Mouse (Mus musculus): ENCODE measurements around the gene Mpig6b. TPM values are rescaled to one million over a fixed set of nuclear protein-coding genes. Genes with fewer than 3 reads are reported as not detected.

Gene Mpig6b
- polyA plus RNA-seq, 1 experiment from 2014 or later: 0.48 TPM

GRCm38 (mm10) chr17:35024261-35024660, 41.7 kb downstream of the Mpig6b start:
- Histone ChIP-seq H3K4me3 (replicated peaks; ENCODE audit: low read length) (no peak overlapping the region), H3K9ac (ENCODE audit: low read length) (peak overlapping the region; percentile 4; the same call in 1 of the 2 replicates), H3K9me3 (replicated peaks; ENCODE audit: control insufficient read depth, low read length) (no peaks in the 10 kb centered on the region), H3K27me3 (ENCODE audit: control insufficient read depth, insufficient read depth, low read length) (no peaks in the 10 kb centered on the region), H3K4me2 (ENCODE audit: low read depth, low read length) (no peak overlapping the region), H3K36me3 (ENCODE audit: control insufficient read depth, insufficient read depth, low read length) (no peaks in the 10 kb centered on the region), H3K27ac (ENCODE audit: low read length) (0 out of 2 replicates have a peak overlapping the region, but pooled peaks have one; percentile 13), H3K4me1 (ENCODE audit: control insufficient read depth, insufficient read depth, low read length) (peaks cover 35% of the 10 kb centered on the region)
- ATAC-seq (ENCODE audit: insufficient read depth, low FRiP score): no peak
- 69% methylated on average over 13 of the region's 13 CpGs for WGBS

GRCm38 (mm10) chr17:35023756-35024155, 42.2 kb downstream of the Mpig6b start:
- Histone ChIP-seq H3K9me3 (replicated peaks; ENCODE audit: control insufficient read depth, low read length) (no peaks in the 10 kb centered on the region), H3K27me3 (ENCODE audit: control insufficient read depth, insufficient read depth, low read length) (no peaks in the 10 kb centered on the region), H3K27ac (ENCODE audit: low read length) (0 out of 2 replicates have a peak overlapping the region, but pooled peaks have one; percentile 13), H3K4me3 (replicated peaks; ENCODE audit: low read length) (no peak overlapping the region), H3K36me3 (ENCODE audit: control insufficient read depth, insufficient read depth, low read length) (no peaks in the 10 kb centered on the region), H3K4me2 (ENCODE audit: low read depth, low read length) (no peak overlapping the region), H3K4me1 (ENCODE audit: control insufficient read depth, insufficient read depth, low read length) (peaks cover 35% of the 10 kb centered on the region), H3K9ac (ENCODE audit: low read length) (peak overlapping the region; percentile 17; the same call in 1 of the 2 replicates)
- WGBS: 57% methylated on average over 4 of the region's 4 CpGs
- no peak for ATAC-seq (ENCODE audit: insufficient read depth, low FRiP score)

- H3K9me3 ChIP-seq (replicated peaks; ENCODE audit: control insufficient read depth, low read length): no peaks in the 10 kb centered on the region
- no peak overlapping the region for H3K4me2 ChIP-seq (ENCODE audit: low read depth, low read length)
- WGBS: 85% methylated on average over 5 of the region's 5 CpGs
- H3K4me1 ChIP-seq (ENCODE audit: control insufficient read depth, insufficient read depth, low read length): peaks cover 35% of the 10 kb centered on the region
- no peaks in the 10 kb centered on the region for H3K27me3 ChIP-seq (ENCODE audit: control insufficient read depth, insufficient read depth, low read length)
- no peaks in the 10 kb centered on the region for H3K36me3 ChIP-seq (ENCODE audit: control insufficient read depth, insufficient read depth, low read length)
- H3K9ac ChIP-seq (ENCODE audit: low read length): no peak overlapping the region
- no peak overlapping the region for H3K27ac ChIP-seq (ENCODE audit: low read length)
- no peak for ATAC-seq (ENCODE audit: insufficient read depth, low FRiP score)
- no peak overlapping the region for H3K4me3 ChIP-seq (replicated peaks; ENCODE audit: low read length)
Measured at GRCm38 (mm10) chr17:35023221-35023620, 42.8 kb downstream of the Mpig6b start.

GRCm38 (mm10) chr17:35022541-35023060, 43.4 kb downstream of the Mpig6b start:
- H3K4me3 ChIP-seq (replicated peaks; ENCODE audit: low read length): no peak overlapping the region
- H3K9ac ChIP-seq (ENCODE audit: low read length): no peak overlapping the region
- H3K4me1 ChIP-seq (ENCODE audit: control insufficient read depth, insufficient read depth, low read length): peaks cover 33% of the 10 kb centered on the region
- no peaks in the 10 kb centered on the region for H3K27me3 ChIP-seq (ENCODE audit: control insufficient read depth, insufficient read depth, low read length)
- ATAC-seq (ENCODE audit: insufficient read depth, low FRiP score): no peak
- H3K27ac ChIP-seq (ENCODE audit: low read length): no peak overlapping the region
- WGBS: 93% methylated on average over 8 of the region's 8 CpGs
- H3K4me2 ChIP-seq (ENCODE audit: low read depth, low read length): no peak overlapping the region
- H3K36me3 ChIP-seq (ENCODE audit: control insufficient read depth, insufficient read depth, low read length): no peaks in the 10 kb centered on the region
- H3K9me3 ChIP-seq (replicated peaks; ENCODE audit: control insufficient read depth, low read length): no peaks in the 10 kb centered on the region

- 38% methylated on average over 6 of the region's 6 CpGs for WGBS
Measured at GRCm38 (mm10) chr17:35021842-35022477, 44.0 kb downstream of the Mpig6b start.

GRCm38 (mm10) chr17:35021163-35021808, 44.7 kb downstream of the Mpig6b start:
- H3K4me2 ChIP-seq (ENCODE audit: low read depth, low read length): no peak overlapping the region
- no peak overlapping the region; the same call in 1 of the 2 replicates for H3K27ac ChIP-seq (ENCODE audit: low read length)
- H3K27me3 ChIP-seq (ENCODE audit: control insufficient read depth, insufficient read depth, low read length): no peaks in the 10 kb centered on the region
- H3K4me1 ChIP-seq (ENCODE audit: control insufficient read depth, insufficient read depth, low read length): peaks cover 29% of the 10 kb centered on the region
- ATAC-seq (ENCODE audit: insufficient read depth, low FRiP score): peak; percentile 42; the same call in 1 of the 2 replicates
- H3K36me3 ChIP-seq (ENCODE audit: control insufficient read depth, insufficient read depth, low read length): no peaks in the 10 kb centered on the region
- H3K9me3 ChIP-seq (replicated peaks; ENCODE audit: control insufficient read depth, low read length): no peaks in the 10 kb centered on the region
- WGBS: 11% methylated on average over 16 of the region's 17 CpGs
- H3K9ac ChIP-seq (ENCODE audit: low read length): 0 out of 2 replicates have a peak overlapping the region, but pooled peaks have one; percentile 1
- no peak overlapping the region for H3K4me3 ChIP-seq (replicated peaks; ENCODE audit: low read length)

More at GRCm38 (mm10) chr17:35021842-35022477, 44.0 kb downstream of the Mpig6b start:
- peaks cover 27% of the 10 kb centered on the region; the same call in 1 of the 2 replicates for H3K4me1 ChIP-seq (ENCODE audit: control insufficient read depth, insufficient read depth, low read length)
- no peaks in the 10 kb centered on the region for H3K27me3 ChIP-seq (ENCODE audit: control insufficient read depth, insufficient read depth, low read length)
- no peaks in the 10 kb centered on the region for H3K9me3 ChIP-seq (replicated peaks; ENCODE audit: control insufficient read depth, low read length)
- no peaks in the 10 kb centered on the region for H3K36me3 ChIP-seq (ENCODE audit: control insufficient read depth, insufficient read depth, low read length)
- H3K9ac ChIP-seq (ENCODE audit: low read length): 0 out of 2 replicates have a peak overlapping the region, but pooled peaks have one; percentile 1
- ATAC-seq (ENCODE audit: insufficient read depth, low FRiP score): no peak
- peak overlapping the region; percentile 49 for H3K27ac ChIP-seq (ENCODE audit: low read length)
- H3K4me2 ChIP-seq (ENCODE audit: low read depth, low read length): no peak overlapping the region
- H3K4me3 ChIP-seq (replicated peaks; ENCODE audit: low read length): no peak overlapping the region

GRCm38 (mm10) chr17:35020551-35020950, 45.4 kb downstream of the Mpig6b start:
- no peak for ATAC-seq (ENCODE audit: insufficient read depth, low FRiP score)

GRCm38 (mm10) chr17:35019894-35020293, 46.1 kb downstream of the Mpig6b start:
- WGBS: 79% methylated on average over 11 of the region's 11 CpGs

More at GRCm38 (mm10) chr17:35020551-35020950, 45.4 kb downstream of the Mpig6b start:
- Histone ChIP-seq H3K36me3 (ENCODE audit: control insufficient read depth, insufficient read depth, low read length) (no peaks in the 10 kb centered on the region), H3K27me3 (ENCODE audit: control insufficient read depth, insufficient read depth, low read length) (no peaks in the 10 kb centered on the region), H3K9me3 (replicated peaks; ENCODE audit: control insufficient read depth, low read length) (no peaks in the 10 kb centered on the region), H3K4me2 (ENCODE audit: low read depth, low read length) (no peak overlapping the region), H3K4me1 (ENCODE audit: control insufficient read depth, insufficient read depth, low read length) (peaks cover 25% of the 10 kb centered on the region), H3K9ac (ENCODE audit: low read length) (no peak overlapping the region), H3K4me3 (replicated peaks; ENCODE audit: low read length) (no peak overlapping the region), H3K27ac (ENCODE audit: low read length) (no peak overlapping the region)
- WGBS: 83% methylated on average over 8 of the region's 8 CpGs

GRCm38 (mm10) chr17:35018171-35018570, 47.8 kb downstream of the Mpig6b start:
- H3K4me2 ChIP-seq (ENCODE audit: low read depth, low read length): no peak overlapping the region
- peaks cover 16% of the 10 kb centered on the region; the same call in 1 of the 2 replicates for H3K36me3 ChIP-seq (ENCODE audit: control insufficient read depth, insufficient read depth, low read length)
- peaks cover 21% of the 10 kb centered on the region for H3K4me1 ChIP-seq (ENCODE audit: control insufficient read depth, insufficient read depth, low read length)
- no peak overlapping the region for H3K27ac ChIP-seq (ENCODE audit: low read length)
- ATAC-seq (ENCODE audit: insufficient read depth, low FRiP score): no peak
- 69% methylated on average over 3 of the region's 3 CpGs for WGBS
- H3K9ac ChIP-seq (ENCODE audit: low read length): no peak overlapping the region
- H3K27me3 ChIP-seq (ENCODE audit: control insufficient read depth, insufficient read depth, low read length): no peaks in the 10 kb centered on the region
- H3K4me3 ChIP-seq (replicated peaks; ENCODE audit: low read length): no peak overlapping the region
- H3K9me3 ChIP-seq (replicated peaks; ENCODE audit: control insufficient read depth, low read length): no peaks in the 10 kb centered on the region

More at GRCm38 (mm10) chr17:35019894-35020293, 46.1 kb downstream of the Mpig6b start:
- no peak for ATAC-seq (ENCODE audit: insufficient read depth, low FRiP score)
- Histone ChIP-seq H3K36me3 (ENCODE audit: control insufficient read depth, insufficient read depth, low read length) (0 out of 2 replicates have a peak, but pooled peaks cover 4% of the 10 kb centered on the region), H3K27me3 (ENCODE audit: control insufficient read depth, insufficient read depth, low read length) (no peaks in the 10 kb centered on the region), H3K4me1 (ENCODE audit: control insufficient read depth, insufficient read depth, low read length) (peaks cover 25% of the 10 kb centered on the region), H3K9me3 (replicated peaks; ENCODE audit: control insufficient read depth, low read length) (no peaks in the 10 kb centered on the region), H3K4me2 (ENCODE audit: low read depth, low read length) (no peak overlapping the region), H3K27ac (ENCODE audit: low read length) (no peak overlapping the region), H3K4me3 (replicated peaks; ENCODE audit: low read length) (no peak overlapping the region), H3K9ac (ENCODE audit: low read length) (no peak overlapping the region)

All from stomach, embryonic 16.5 days (tissue).